ENCODE assay signal across 7 mouse cellular contexts in genomic region chr3:131139345-131140090, GRCm38 (mm10). TPM values are rescaled to one million over a fixed set of nuclear protein-coding genes. Genes with fewer than 3 reads are reported as not detected.
A peak's percentile ranks its signal among the peaks of the same experiment; 100 is the strongest.
DNase-seq lines count a peak whose midpoint lies in the region; ATAC-seq and TF ChIP-seq lines count a peak whose summit lies in the region.

No protein-coding gene starts in this region.

- TF ChIP-seq EP300 in stomach, postnatal 0 days (optimal IDR thresholded peaks at IDR 0.05) = no peak

- TF ChIP-seq CTCF in embryonic fibroblast, embryonic 13.5 days (IDR thresholded peaks at IDR 0.05; ENCODE audit: borderline replicate concordance, insufficient read depth, low read length) = no peak
- no peak for TF ChIP-seq CTCF in kidney, postnatal 0 days (IDR thresholded peaks at IDR 0.05; ENCODE audit: low read depth)
- no peak for TF ChIP-seq CTCF in stomach, postnatal 0 days (IDR thresholded peaks at IDR 0.05; ENCODE audit: low read depth)

- no peak overlapping the region for H3K9ac ChIP-seq in kidney, postnatal 0 days (ENCODE audit: low read depth, low read length)
- H3K9ac ChIP-seq in stomach, postnatal 0 days (ENCODE audit: low read length) = no peak overlapping the region
- no peak overlapping the region for H3K9ac ChIP-seq in hindbrain, embryonic 16.5 days (ENCODE audit: low read depth, low read length)

- H3K4me2 ChIP-seq in kidney, postnatal 0 days (ENCODE audit: low read length) = no peak overlapping the region
- no peak overlapping the region for H3K4me2 ChIP-seq in stomach, postnatal 0 days (replicated peaks; ENCODE audit: low read depth)
- H3K4me2 ChIP-seq in hindbrain, embryonic 16.5 days (ENCODE audit: low read length) = no peak overlapping the region

- H3K9me3 ChIP-seq in kidney, postnatal 0 days (replicated peaks; ENCODE audit: low read length) = no peaks in the 10 kb centered on the region
- H3K9me3 ChIP-seq in stomach, postnatal 0 days (ENCODE audit: control insufficient read depth, low read length) = no peaks in the 10 kb centered on the region
- no peaks in the 10 kb centered on the region for H3K9me3 ChIP-seq in hindbrain, embryonic 16.5 days (ENCODE audit: control insufficient read depth, low read length)

- ATAC-seq in kidney, postnatal 0 days (replicated peaks; ENCODE audit: low FRiP score, low read depth) = peak; percentile 43; the same call in 1 of the 2 replicates
- ATAC-seq in stomach, postnatal 0 days (ENCODE audit: low FRiP score, low TSS enrichment) = peak; percentile 29; the same call in 1 of the 2 replicates
- ATAC-seq in hindbrain, embryonic 16.5 days = no peak

- H3K36me3 ChIP-seq in kidney, postnatal 0 days (ENCODE audit: insufficient read depth, low read length) = no peaks in the 10 kb centered on the region
- no peaks in the 10 kb centered on the region for H3K36me3 ChIP-seq in stomach, postnatal 0 days (ENCODE audit: control insufficient read depth, insufficient read depth, low read length)
- H3K36me3 ChIP-seq in hindbrain, embryonic 16.5 days (ENCODE audit: control insufficient read depth, insufficient read depth, low read length) = no peaks in the 10 kb centered on the region

- peaks cover 7% of the 10 kb centered on the region; the same call in 1 of the 2 replicates for H3K4me1 ChIP-seq in embryonic fibroblast, embryonic 13.5 days (ENCODE audit: control insufficient read depth, insufficient read depth, low read length)
- peaks cover 5% of the 10 kb centered on the region; the same call in 1 of the 2 replicates for H3K4me1 ChIP-seq in kidney, postnatal 0 days (replicated peaks; ENCODE audit: insufficient read depth, low read length)
- no peaks in the 10 kb centered on the region; the same call in 1 of the 2 replicates for H3K4me1 ChIP-seq in stomach, postnatal 0 days (replicated peaks; ENCODE audit: control insufficient read depth, insufficient read depth)
- peaks cover 15% of the 10 kb centered on the region for H3K4me1 ChIP-seq in hindbrain, embryonic 16.5 days (ENCODE audit: control insufficient read depth, insufficient read depth, low read depth, low read length)

- no peak overlapping the region for H3K4me3 ChIP-seq in embryonic fibroblast, embryonic 13.5 days (ENCODE audit: insufficient read depth, low read length)
- H3K4me3 ChIP-seq in kidney, postnatal 0 days (replicated peaks; ENCODE audit: low read depth, low read length) = no peak overlapping the region
- no peak overlapping the region for H3K4me3 ChIP-seq in stomach, postnatal 0 days (ENCODE audit: low read depth, low read length)
- H3K4me3 ChIP-seq in hindbrain, embryonic 16.5 days (ENCODE audit: low read length) = no peak overlapping the region

- H3K27ac ChIP-seq in embryonic fibroblast, embryonic 13.5 days (ENCODE audit: insufficient read depth, low read length) = peak overlapping the region; percentile 9; the same call in 1 of the 2 replicates
- H3K27ac ChIP-seq in kidney, postnatal 0 days = peak overlapping the region; percentile 21
- H3K27ac ChIP-seq in stomach, postnatal 0 days (replicated peaks) = no peak overlapping the region
- no peak overlapping the region for H3K27ac ChIP-seq in hindbrain, embryonic 16.5 days (ENCODE audit: low read depth, low read length)

- 47% methylated on average over 14 of the region's 14 CpGs for WGBS in kidney, postnatal 0 days
- 37% methylated on average over 14 of the region's 14 CpGs for WGBS in stomach, postnatal 0 days
- 66% methylated on average over 14 of the region's 14 CpGs for WGBS in hindbrain, embryonic 16.5 days

- no peak for TF ChIP-seq POLR2A in embryonic fibroblast, embryonic 13.5 days (IDR thresholded peaks at IDR 0.05; ENCODE audit: low read depth, low read length)

- no peaks in the 10 kb centered on the region for H3K27me3 ChIP-seq in kidney, postnatal 0 days (ENCODE audit: insufficient read depth, low read length)
- no peaks in the 10 kb centered on the region for H3K27me3 ChIP-seq in stomach, postnatal 0 days (ENCODE audit: control insufficient read depth, insufficient read depth, low read length)
- H3K27me3 ChIP-seq in hindbrain, embryonic 16.5 days (replicated peaks; ENCODE audit: control insufficient read depth, insufficient read depth, low read length) = peaks cover 2% of the 10 kb centered on the region; the same call in 1 of the 2 replicates

- peak; percentile 16 to 43 for DNase-seq in right cerebral cortex, adult 2 months (ENCODE audit: low spot score in 2 of 2)
- DNase-seq in right cerebral cortex, postnatal 14 days = no peak
- peak; percentile 70 for DNase-seq in kidney, postnatal 0 days (ENCODE audit: low spot score)
- DNase-seq in stomach, postnatal 0 days (ENCODE audit: low spot score) = no peak
- no peak for DNase-seq in cerebellum, adult 8-10 months

RNA-seq across cellular contexts. Expression of gene Lef1, which starts 29.2 kb away (rescaled TPM):
- polyA plus RNA-seq in embryonic fibroblast, embryonic 13.5 days (2011; ENCODE audit: insufficient read length, low read depth, missing spikeins) = 1.7 and 2.0 TPM in 2 replicates
- polyA plus RNA-seq in kidney, postnatal 0 days (2015; fragmentation: Nextera tagmentation; extraction: Ambion mirVana) = 16.2 and 17.8 TPM in 2 replicates
- 0.50 and 0.74 TPM in 2 replicates for polyA plus RNA-seq in stomach, postnatal 0 days (2015; fragmentation: Nextera tagmentation; extraction: Ambion mirVana)
- polyA plus RNA-seq in hindbrain, embryonic 16.5 days (2015; fragmentation: Nextera tagmentation; extraction: Ambion mirVana) = 8.0 and 13.0 TPM in 2 replicates

Comparison
In these comparisons a context has a peak if more than half of its experiments do, and no peak if none do; other contexts are left out.
1. DNase-seq: peak in right cerebral cortex, adult 2 months (2 of 2) and kidney, postnatal 0 days (single experiment); none in right cerebral cortex, postnatal 14 days (single experiment), stomach, postnatal 0 days (single experiment) and cerebellum, adult 8-10 months (single experiment).
2. H3K27ac ChIP-seq: peak in embryonic fibroblast, embryonic 13.5 days (single experiment) and kidney, postnatal 0 days (single experiment); none in stomach, postnatal 0 days (single experiment) and hindbrain, embryonic 16.5 days (single experiment).